In genomic region chr4:136084840-136085239, GRCm38 (mm10) we compare ENCODE assay signal across 27 mouse cellular contexts. TPM values are rescaled to one million over a fixed set of nuclear protein-coding genes. Genes with fewer than 3 reads are reported as not detected.
A peak's percentile ranks its signal among the peaks of the same experiment; 100 is the strongest.
DNase-seq lines count a peak whose midpoint lies in the region; ATAC-seq and TF ChIP-seq lines count a peak whose summit lies in the region.
"Had no signal": no experiment of that assay in that cellular context is flagged by ENCODE, and none has a peak within 500 bp of the region (broad histone marks: within the 10 kb centered on the region; RNA-seq: fewer than 3 reads in every experiment).

No protein-coding gene starts in this region.

- WGBS in forebrain, embryonic 12.5 days, result 95% methylated on average over 11 of the region's 11 CpGs

- no peak for TF ChIP-seq CTCF in E14TG2a.4 (conservative IDR thresholded peaks at IDR 0.05; ENCODE audit: low read length)

- peaks cover 67% of the 10 kb centered on the region for H3K27me3 ChIP-seq in E14TG2a.4 (ENCODE audit: insufficient read depth, low read length)
- H3K27me3 ChIP-seq in forebrain, embryonic 12.5 days, result peaks cover 37% of the 10 kb centered on the region
- H3K27me3 ChIP-seq: Patski had no signal

- no peak for ATAC-seq in forebrain, embryonic 12.5 days (ENCODE audit: low FRiP score)
- ATAC-seq: activated CD4-positive, CD25-positive, alpha-beta regulatory T cell, adult 4 months; forebrain, embryonic 13.5 days; forebrain, embryonic 15.5 days; forebrain, postnatal 0 days; Patski had no signal

- H3K9me3 ChIP-seq in E14TG2a.4 (ENCODE audit: low read length), result no peaks in the 10 kb centered on the region
- H3K9me3 ChIP-seq in forebrain, embryonic 12.5 days, result no peaks in the 10 kb centered on the region
- H3K9me3 ChIP-seq: embryonic facial prominence, embryonic 13.5 days; embryonic facial prominence, embryonic 15.5 days; forebrain, embryonic 10.5 days; forebrain, embryonic 13.5 days; forebrain, embryonic 15.5 days; G1E had no signal

- H3K4me3 ChIP-seq in E14TG2a.4 (replicated peaks; ENCODE audit: low read length), result peak overlapping the region; percentile 35; the same call in 1 of the 2 replicates
- H3K4me3 ChIP-seq in forebrain, embryonic 12.5 days (replicated peaks), result no peak overlapping the region
- H3K4me3 ChIP-seq: embryonic facial prominence, embryonic 13.5 days; embryonic facial prominence, embryonic 15.5 days; erythroblast, embryonic 14.5 days; forebrain, embryonic 10.5 days; forebrain, embryonic 13.5 days; forebrain, embryonic 15.5 days had no signal

- H3K4me2 ChIP-seq in forebrain, embryonic 12.5 days, result no peak overlapping the region
- H3K4me2 ChIP-seq: embryonic facial prominence, embryonic 13.5 days; embryonic facial prominence, embryonic 15.5 days; forebrain, embryonic 13.5 days; forebrain, embryonic 15.5 days had no signal

- H3K4me1 ChIP-seq in E14TG2a.4 (replicated peaks; ENCODE audit: low read depth, low read length), result peaks cover 58% of the 10 kb centered on the region
- peaks cover 20% of the 10 kb centered on the region for H3K4me1 ChIP-seq in forebrain, embryonic 12.5 days

- no peak overlapping the region for H3K9ac ChIP-seq in forebrain, embryonic 12.5 days
- H3K9ac ChIP-seq: embryonic facial prominence, embryonic 13.5 days; embryonic facial prominence, embryonic 15.5 days; forebrain, embryonic 13.5 days; forebrain, embryonic 15.5 days; forebrain, postnatal 0 days had no signal

- H3K36me3 ChIP-seq in E14TG2a.4 (ENCODE audit: insufficient read depth, low read length), result no peaks in the 10 kb centered on the region
- no peaks in the 10 kb centered on the region for H3K36me3 ChIP-seq in forebrain, embryonic 12.5 days (replicated peaks)
- H3K36me3 ChIP-seq: embryonic facial prominence, embryonic 13.5 days; embryonic facial prominence, embryonic 15.5 days; forebrain, embryonic 10.5 days; forebrain, embryonic 15.5 days; G1E had no signal

- H3K27ac ChIP-seq in forebrain, embryonic 12.5 days, result no peak overlapping the region
- H3K27ac ChIP-seq: embryonic facial prominence, embryonic 13.5 days; embryonic facial prominence, embryonic 15.5 days; forebrain, embryonic 10.5 days; forebrain, embryonic 13.5 days; forebrain, embryonic 15.5 days had no signal

- DNase-seq in ES-CJ7 (ENCODE audit: low read depth, low spot score), result peak; percentile 63
- peak; percentile 78 for DNase-seq in R1 (ENCODE audit: low read depth, low spot score)
- DNase-seq in naive thymus-derived CD4-positive, alpha-beta T cell, adult 2 months (ENCODE audit: low read depth), result peak; percentile 7
- no peak for DNase-seq in cerebellum, postnatal 36 days
- DNase-seq in left cerebral cortex, adult 8-10 months (ENCODE audit: low spot score in 2 of 2), result no peak
- DNase-seq: adrenal gland, adult 8-10 months; adrenal gland, postnatal 14 days; adrenal gland, postnatal 36 days; cerebellum, adult 11-12 months; cerebellum, adult 2 months; cerebellum, adult 9-10 months; cerebellum, postnatal 10 days; cerebellum, postnatal 25 days; embryo, embryonic 11 days; forebrain, postnatal 0 days had no signal

RNA-seq across cellular contexts. Expression of gene Rpl11, which starts 31.6 kb away (rescaled TPM):
- total RNA-seq in left cerebral cortex, adult 8-10 months (2022), result 100 to 1,000 TPM; 194 to 341 (median 271) TPM
- polyA plus RNA-seq in forebrain, embryonic 12.5 days (2016; fragmentation: Nextera tagmentation; extraction: Ambion mirVana), result 315 and 333 TPM in 2 replicates

RNA-seq across cellular contexts. Expression of gene Id3, which starts 58.5 kb away (rescaled TPM):
- 10 to 100 TPM; 34.7 to 39.3 (median 38.4) TPM for total RNA-seq in left cerebral cortex, adult 8-10 months (2022)
- polyA plus RNA-seq in forebrain, embryonic 12.5 days (2016; fragmentation: Nextera tagmentation; extraction: Ambion mirVana), result 173 and 228 TPM in 2 replicates
- total RNA-seq: common myeloid progenitor, adult 5-6 weeks had no signal
- polyA plus RNA-seq: G1E had no signal

Comparison
In these comparisons a context has a peak if more than half of its experiments do, and no peak if none do; other contexts are left out.
1. DNase-seq: peak in ES-CJ7 (single experiment), R1 (single experiment) and naive thymus-derived CD4-positive, alpha-beta T cell, adult 2 months (single experiment); none in cerebellum, postnatal 36 days (0 of 2) and left cerebral cortex, adult 8-10 months (0 of 2).